Mouse (Mus musculus): ENCODE data around the gene Ccdc125. TPM values are rescaled to one million over a fixed set of nuclear protein-coding genes. Genes with fewer than 3 reads are reported as not detected.
A peak's percentile ranks its signal among the peaks of the same experiment; 100 is the strongest.

Ccdc125 gene
- polyA plus RNA-seq, 1 experiment from 2014 or later: 7.0 TPM

- WGBS (ENCODE audit: insufficient replicate concordance): 85% methylated on average over 2 of the region's 2 CpGs
- ATAC-seq: no peak
- Histone ChIP-seq H3K4me2 (ENCODE audit: low read depth, low read length) (no peak overlapping the region), H3K9ac (replicated peaks) (no peak overlapping the region), H3K27ac (ENCODE audit: low read depth) (no peak overlapping the region), H3K4me1 (ENCODE audit: insufficient read depth) (peaks cover 12% of the 10 kb centered on the region), H3K4me3 (ENCODE audit: low read depth, low read length) (no peak overlapping the region), H3K27me3 (ENCODE audit: insufficient read depth, low read length) (no peaks in the 10 kb centered on the region), H3K9me3 (ENCODE audit: low read length) (no peaks in the 10 kb centered on the region), H3K36me3 (replicated peaks; ENCODE audit: insufficient read depth, low read length) (peaks cover 14% of the 10 kb centered on the region)
- no peak for DNase-seq
- TF ChIP-seq CTCF (IDR thresholded peaks at IDR 0.05; ENCODE audit: low read depth): no peak
- no peak for TF ChIP-seq EP300 (IDR thresholded peaks at IDR 0.05; ENCODE audit: low read depth)
Observed at GRCm38 (mm10) chr13:100732756-100733155, 63.2 kb downstream of the Ccdc125 start.

DNA sequence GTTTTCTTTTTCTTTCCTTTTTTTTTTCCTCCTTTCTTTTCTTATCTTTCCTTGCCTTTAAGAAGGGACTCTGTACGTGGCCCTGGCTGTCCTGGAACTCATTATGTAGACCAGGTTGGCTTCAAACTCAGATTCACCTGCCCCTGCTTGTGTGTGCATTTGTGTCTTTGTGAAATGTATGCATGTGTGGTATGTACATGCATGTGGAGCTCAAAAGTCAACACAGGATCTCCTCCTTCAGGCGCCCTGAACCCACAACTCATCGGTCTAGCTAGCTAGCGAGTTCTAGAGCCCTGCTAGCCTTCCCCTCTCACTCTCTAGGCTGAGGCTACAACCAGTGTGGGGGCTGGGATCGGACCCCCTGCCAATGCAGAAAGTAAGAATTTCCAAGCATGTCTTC, 73.3 kb downstream of the Ccdc125 start:
- H3K36me3 ChIP-seq (replicated peaks; ENCODE audit: insufficient read depth, low read length): 0 out of 2 replicates have a peak, but pooled peaks cover 2% of the 10 kb centered on the region
- peak overlapping the region; percentile 82; the same call in 1 of the 2 replicates for H3K4me2 ChIP-seq (ENCODE audit: low read depth, low read length)
- H3K27ac ChIP-seq (ENCODE audit: low read depth): peak overlapping the region; percentile 94; the same call in 1 of the 2 replicates
- no peaks in the 10 kb centered on the region for H3K27me3 ChIP-seq (ENCODE audit: insufficient read depth, low read length)
- H3K4me3 ChIP-seq (ENCODE audit: low read depth, low read length): peak overlapping the region; percentile 80
- peak overlapping the region; percentile 36 for H3K9ac ChIP-seq (replicated peaks)
- no peaks in the 10 kb centered on the region for H3K9me3 ChIP-seq (ENCODE audit: low read length)
- DNase-seq (no peak), ATAC-seq (no peak)
- no peak for TF ChIP-seq EP300 (IDR thresholded peaks at IDR 0.05; ENCODE audit: low read depth)
- 87% methylated on average over 5 of the region's 5 CpGs for WGBS (ENCODE audit: insufficient replicate concordance)
- peaks cover 13% of the 10 kb centered on the region for H3K4me1 ChIP-seq (ENCODE audit: insufficient read depth)

GRCm38 (mm10) chr13:100743346-100744035, 74.0 kb downstream of the Ccdc125 start:
- Histone ChIP-seq H3K36me3 (replicated peaks; ENCODE audit: insufficient read depth, low read length) (0 out of 2 replicates have a peak, but pooled peaks cover 2% of the 10 kb centered on the region), H3K4me2 (ENCODE audit: low read depth, low read length) (peak overlapping the region; percentile 82), H3K9ac (replicated peaks) (peak overlapping the region; percentile 81), H3K4me1 (ENCODE audit: insufficient read depth) (peaks cover 13% of the 10 kb centered on the region), H3K4me3 (ENCODE audit: low read depth, low read length) (peak overlapping the region; percentile 80), H3K27me3 (ENCODE audit: insufficient read depth, low read length) (no peaks in the 10 kb centered on the region), H3K27ac (ENCODE audit: low read depth) (peak overlapping the region; percentile 94), H3K9me3 (ENCODE audit: low read length) (no peaks in the 10 kb centered on the region)
- ATAC-seq (peak; percentile 62), DNase-seq (no peak)
- 47% methylated on average over 11 of the region's 11 CpGs for WGBS (ENCODE audit: insufficient replicate concordance)
- TF ChIP-seq EP300 (IDR thresholded peaks at IDR 0.05; ENCODE audit: low read depth) (peak; percentile 73), CTCF (IDR thresholded peaks at IDR 0.05; ENCODE audit: low read depth) (no peak)

GRCm38 (mm10) chr13:100744036-100744744, 74.7 kb downstream of the Ccdc125 start, which contains the start of gene Mrps36:
TSS of gene Mrps36 (minus strand) at chr13:100744659.
- Histone ChIP-seq H3K9me3 (ENCODE audit: low read length) (no peaks in the 10 kb centered on the region), H3K27me3 (ENCODE audit: insufficient read depth, low read length) (no peaks in the 10 kb centered on the region), H3K4me1 (ENCODE audit: insufficient read depth) (peaks cover 13% of the 10 kb centered on the region), H3K9ac (replicated peaks) (peak within 1 kb of the TSS; percentile 81), H3K4me2 (ENCODE audit: low read depth, low read length) (peak within 1 kb of the TSS; percentile 82), H3K36me3 (replicated peaks; ENCODE audit: insufficient read depth, low read length) (no peaks in the 10 kb centered on the region), H3K27ac (ENCODE audit: low read depth) (peak within 1 kb of the TSS; percentile 94), H3K4me3 (ENCODE audit: low read depth, low read length) (peak within 1 kb of the TSS; percentile 80)
- TF ChIP-seq CTCF (IDR thresholded peaks at IDR 0.05; ENCODE audit: low read depth): no peak
- TF ChIP-seq EP300 (IDR thresholded peaks at IDR 0.05; ENCODE audit: low read depth): peak; percentile 46; the same call in 1 of the 2 replicates
- ATAC-seq (peak; percentile 89), DNase-seq (peak; percentile 96)
- WGBS (ENCODE audit: insufficient replicate concordance): under 1% methylated on average over 52 of the region's 52 CpGs

GRCm38 (mm10) chr13:100746090-100746489, 76.6 kb downstream of the Ccdc125 start:
- TF ChIP-seq EP300 (IDR thresholded peaks at IDR 0.05; ENCODE audit: low read depth) (no peak), CTCF (IDR thresholded peaks at IDR 0.05; ENCODE audit: low read depth) (no peak)
- Histone ChIP-seq H3K4me3 (ENCODE audit: low read depth, low read length) (no peak overlapping the region), H3K9me3 (ENCODE audit: low read length) (no peaks in the 10 kb centered on the region), H3K27ac (ENCODE audit: low read depth) (no peak overlapping the region), H3K36me3 (replicated peaks; ENCODE audit: insufficient read depth, low read length) (no peaks in the 10 kb centered on the region), H3K27me3 (ENCODE audit: insufficient read depth, low read length) (no peaks in the 10 kb centered on the region), H3K4me1 (ENCODE audit: insufficient read depth) (peaks cover 24% of the 10 kb centered on the region), H3K9ac (replicated peaks) (no peak overlapping the region), H3K4me2 (ENCODE audit: low read depth, low read length) (no peak overlapping the region)
- WGBS (ENCODE audit: insufficient replicate concordance): 86% methylated on average over 3 of the region's 3 CpGs
- ATAC-seq (no peak), DNase-seq (no peak)

Other genes with a start within 250 kb of the Ccdc125 start
- 0.04 TPM in 2 replicates for gene Naip1, start 216.8 kb upstream of the Ccdc125 start, polyA plus RNA-seq (2015; fragmentation: Nextera tagmentation; extraction: Ambion mirVana)
- gene Gtf2h2, start 177.1 kb upstream of the Ccdc125 start, polyA plus RNA-seq (2015; fragmentation: Nextera tagmentation; extraction: Ambion mirVana): 13.4 and 14.7 TPM in 2 replicates
- 11.2 and 14.6 TPM in 2 replicates for gene Ocln, start 117.0 kb upstream of the Ccdc125 start, polyA plus RNA-seq (2015; fragmentation: Nextera tagmentation; extraction: Ambion mirVana)
- 8.6 and 9.4 TPM in 2 replicates for gene Marveld2, start 52.7 kb upstream of the Ccdc125 start, polyA plus RNA-seq (2015; fragmentation: Nextera tagmentation; extraction: Ambion mirVana)
- gene Ak6, start 18.7 kb upstream of the Ccdc125 start, polyA plus RNA-seq (2015; fragmentation: Nextera tagmentation; extraction: Ambion mirVana): 120 and 123 TPM in 2 replicates
- gene Rad17, start 18.7 kb upstream of the Ccdc125 start, polyA plus RNA-seq (2015; fragmentation: Nextera tagmentation; extraction: Ambion mirVana): 9.2 and 10.5 TPM in 2 replicates
- gene Taf9, start 18.1 kb upstream of the Ccdc125 start, polyA plus RNA-seq (2015; fragmentation: Nextera tagmentation; extraction: Ambion mirVana): 17.7 and 20.1 TPM in 2 replicates
- 24.3 and 25.0 TPM in 2 replicates for gene Cdk7, start 61.2 kb downstream of the Ccdc125 start, polyA plus RNA-seq (2015; fragmentation: Nextera tagmentation; extraction: Ambion mirVana)
- 120 and 126 TPM in 2 replicates for gene Mrps36, start 74.9 kb downstream of the Ccdc125 start, polyA plus RNA-seq (2015; fragmentation: Nextera tagmentation; extraction: Ambion mirVana)
- gene Cenph, start 106.2 kb downstream of the Ccdc125 start, polyA plus RNA-seq (2015; fragmentation: Nextera tagmentation; extraction: Ambion mirVana): 19.4 and 19.6 TPM in 2 replicates
- gene Ccnb1, start 116.9 kb downstream of the Ccdc125 start, polyA plus RNA-seq (2015; fragmentation: Nextera tagmentation; extraction: Ambion mirVana): 74.6 and 85.2 TPM in 2 replicates
- gene Slc30a5, start 163.7 kb downstream of the Ccdc125 start, polyA plus RNA-seq (2015; fragmentation: Nextera tagmentation; extraction: Ambion mirVana): 18.8 and 18.9 TPM in 2 replicates

Measured in liver, postnatal 0 days (tissue).